Mouse (Mus musculus) adrenal gland, postnatal 10 days (tissue): Measurements from ENCODE around the gene Ptprd. TPM values are rescaled to one million over a fixed set of nuclear protein-coding genes. Genes with fewer than 3 reads are reported as not detected.
"Not testable (repeated sequence)": the region's sequence is repeated elsewhere in the genome, so short reads cannot be mapped to it uniquely, and the experiment has no call there.

Experiments used
- DNase-seq: peaks from one replicate; pipeline ENCODE4 v3.0.0; 2021; ENCODE audit warnings: mixed read lengths
- total RNA-seq, 2 experiments: library from RNA; stranded (reverse); gene quantifications; 2 replicates each; pipeline ENCODE4 v1.2.3; 2021

Gene Ptprd
- total RNA-seq, 2 experiments from 2014 or later: 88.2 to 99.3 TPM

- no peak for DNase-seq
Measured at GRCm38 (mm10) chr4:76190788-76191187, 2021.0 kb downstream of the Ptprd start.

GRCm38 (mm10) chr4:76183095-76183494 lies 2028.7 kb downstream of the Ptprd start:
- no peak for DNase-seq

- no peak for DNase-seq
Measured at GRCm38 (mm10) chr4:76179497-76179896, 2032.3 kb downstream of the Ptprd start.

GRCm38 (mm10) chr4:76175086-76175485 lies 2036.7 kb downstream of the Ptprd start:
- DNase-seq: no peak

GRCm38 (mm10) chr4:76155750-76156149 lies 2056.0 kb downstream of the Ptprd start:
- no peak for DNase-seq

GRCm38 (mm10) chr4:76154190-76154589 lies 2057.6 kb downstream of the Ptprd start:
- no peak for DNase-seq

GRCm38 (mm10) chr4:76144925-76145324 lies 2066.8 kb downstream of the Ptprd start:
- no peak for DNase-seq

GRCm38 (mm10) chr4:76144333-76144732 lies 2067.4 kb downstream of the Ptprd start:
- no peak for DNase-seq

GRCm38 (mm10) chr4:76137901-76138300 lies 2073.9 kb downstream of the Ptprd start:
- DNase-seq: no peak

- peak; percentile 28 for DNase-seq
Measured at GRCm38 (mm10) chr4:76136625-76137024, 2075.1 kb downstream of the Ptprd start.

- no peak for DNase-seq
Measured at GRCm38 (mm10) chr4:76091845-76092244, 2119.9 kb downstream of the Ptprd start.

GRCm38 (mm10) chr4:76089866-76090265 lies 2121.9 kb downstream of the Ptprd start:
- DNase-seq: peak; percentile 16

GRCm38 (mm10) chr4:76076051-76076450 lies 2135.7 kb downstream of the Ptprd start:
- no peak for DNase-seq

- DNase-seq: no peak
Measured at GRCm38 (mm10) chr4:76073286-76073685, 2138.5 kb downstream of the Ptprd start.

- no peak for DNase-seq
Measured at GRCm38 (mm10) chr4:76071720-76072119, 2140.0 kb downstream of the Ptprd start.

- peak; percentile 34 for DNase-seq
Measured at GRCm38 (mm10) chr4:76056836-76057235, 2154.9 kb downstream of the Ptprd start.

- peak; percentile 6 for DNase-seq
Measured at GRCm38 (mm10) chr4:76045650-76046049, 2166.1 kb downstream of the Ptprd start.

GRCm38 (mm10) chr4:76044802-76045201 lies 2167.0 kb downstream of the Ptprd start:
- no peak for DNase-seq

GRCm38 (mm10) chr4:76037178-76037577 lies 2174.6 kb downstream of the Ptprd start:
- DNase-seq: not testable (repeated sequence)

- no peak for DNase-seq
Measured at GRCm38 (mm10) chr4:76025571-76026325, 2186.0 kb downstream of the Ptprd start.

GRCm38 (mm10) chr4:76024502-76024821 lies 2187.3 kb downstream of the Ptprd start:
- DNase-seq: peak; percentile 62

GRCm38 (mm10) chr4:76023756-76024501 lies 2187.8 kb downstream of the Ptprd start:
- DNase-seq: no peak

- DNase-seq: no peak
Measured at GRCm38 (mm10) chr4:76021670-76022069, 2190.1 kb downstream of the Ptprd start.

- no peak for DNase-seq
Measured at GRCm38 (mm10) chr4:76015026-76015425, 2196.7 kb downstream of the Ptprd start.
